Mouse (Mus musculus) CD4-positive helper T cell, adult 2 months (primary cell): ENCODE measurements around the gene Gmpr.

Experiments used
- DNase-seq: peaks from one replicate; pipeline ENCODE4 v3.0.0-alpha.2; 2012; ENCODE audit warnings: low read depth, missing footprints, low spot score

Gene Gmpr

GRCm38 (mm10) chr13:45502791-45503190 lies 4.5 kb upstream of the Gmpr start:
- DNase-seq: no peak

GRCm38 (mm10) chr13:45505546-45505945 lies 1.7 kb upstream of the Gmpr start:
- no peak for DNase-seq

- no peak for DNase-seq
Observed at GRCm38 (mm10) chr13:45508495-45508894, 1.3 kb downstream of the Gmpr start.

- DNase-seq: no peak
Observed at GRCm38 (mm10) chr13:45509366-45509765, 2.1 kb downstream of the Gmpr start.

GRCm38 (mm10) chr13:45511706-45512435 lies 4.6 kb downstream of the Gmpr start:
- no peak for DNase-seq

- no peak for DNase-seq
Observed at GRCm38 (mm10) chr13:45512531-45512930, 5.3 kb downstream of the Gmpr start.

- DNase-seq: no peak
Observed at GRCm38 (mm10) chr13:45513009-45513984, 6.1 kb downstream of the Gmpr start.

GRCm38 (mm10) chr13:45514115-45514514 lies 6.9 kb downstream of the Gmpr start:
- DNase-seq: no peak

- DNase-seq: no peak
Observed at GRCm38 (mm10) chr13:45514832-45515422, 7.7 kb downstream of the Gmpr start.

GRCm38 (mm10) chr13:45516501-45517393 lies 9.5 kb downstream of the Gmpr start:
- no peak for DNase-seq

- DNase-seq: no peak
Observed at GRCm38 (mm10) chr13:45524305-45524704, 17.1 kb downstream of the Gmpr start.

- no peak for DNase-seq
Observed at GRCm38 (mm10) chr13:45524791-45525435, 17.7 kb downstream of the Gmpr start.

GRCm38 (mm10) chr13:45526230-45526629 lies 19.0 kb downstream of the Gmpr start:
- no peak for DNase-seq

- no peak for DNase-seq
Observed at GRCm38 (mm10) chr13:45527232-45527964, 20.2 kb downstream of the Gmpr start.

- DNase-seq: no peak
Observed at GRCm38 (mm10) chr13:45528787-45529186, 21.5 kb downstream of the Gmpr start.

- no peak for DNase-seq
Observed at GRCm38 (mm10) chr13:45530754-45531153, 23.5 kb downstream of the Gmpr start.

GRCm38 (mm10) chr13:45535731-45536453 lies 28.6 kb downstream of the Gmpr start:
- no peak for DNase-seq

- no peak for DNase-seq
Observed at GRCm38 (mm10) chr13:45537110-45537509, 29.9 kb downstream of the Gmpr start.

GRCm38 (mm10) chr13:45538091-45538490 lies 30.8 kb downstream of the Gmpr start:
- DNase-seq: no peak
